In the genomic region with DNA sequence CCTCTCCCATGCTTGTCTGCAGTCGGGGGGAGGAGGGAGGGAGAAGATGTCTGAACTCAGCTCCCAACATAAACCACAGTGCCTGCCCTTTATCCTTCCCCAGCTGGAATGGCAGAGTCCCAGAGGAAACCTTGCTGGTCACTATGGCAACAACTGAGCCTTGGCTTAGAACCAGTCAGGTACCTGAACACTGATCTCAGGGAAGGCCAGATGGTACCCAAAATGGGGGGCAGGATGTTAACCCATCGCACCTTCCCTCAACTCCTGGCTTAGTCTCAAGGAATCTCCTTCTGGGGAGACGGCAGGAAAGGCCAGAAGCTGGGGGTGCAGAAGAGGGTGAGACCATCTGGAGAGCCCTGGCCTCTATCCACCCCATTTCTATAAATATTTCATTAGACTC, we compare ENCODE assay signal across 14 mouse cellular contexts. TPM values are rescaled to one million over a fixed set of nuclear protein-coding genes. Genes with fewer than 3 reads are reported as not detected.
DNase-seq lines count a peak whose midpoint lies in the region; ATAC-seq lines count a peak whose summit lies in the region.
"Had no signal": no experiment of that assay in that cellular context is flagged by ENCODE, and none has a peak within 500 bp of the region (broad histone marks: within the 10 kb centered on the region; RNA-seq: fewer than 3 reads in every experiment).

No protein-coding gene starts in this region.

- peak overlapping the region; percentile 20; the same call in 1 of the 2 replicates for H3K4me3 ChIP-seq in hindbrain, embryonic 16.5 days (ENCODE audit: low read length)
- H3K4me3 ChIP-seq in neural tube, embryonic 13.5 days = peak overlapping the region; percentile 17
- H3K4me3 ChIP-seq: embryonic facial prominence, embryonic 15.5 days; megakaryocyte, embryonic 14.5 days had no signal

- no peaks in the 10 kb centered on the region for H3K9me3 ChIP-seq in hindbrain, embryonic 16.5 days (ENCODE audit: control insufficient read depth, low read length)
- no peaks in the 10 kb centered on the region for H3K9me3 ChIP-seq in neural tube, embryonic 13.5 days
- H3K9me3 ChIP-seq: embryonic facial prominence, embryonic 15.5 days; megakaryocyte, embryonic 14.5 days had no signal

- H3K36me3 ChIP-seq in hindbrain, embryonic 16.5 days (ENCODE audit: control insufficient read depth, insufficient read depth, low read length) = peaks cover 14% of the 10 kb centered on the region
- peaks cover 63% of the 10 kb centered on the region for H3K36me3 ChIP-seq in neural tube, embryonic 13.5 days
- H3K36me3 ChIP-seq: embryonic facial prominence, embryonic 15.5 days had no signal

- WGBS in hindbrain, embryonic 16.5 days = 34% methylated on average over 2 of the region's 3 CpGs
- WGBS in neural tube, embryonic 13.5 days = 33% methylated on average over 3 of the region's 3 CpGs

- intact Hi-C loops in left cerebral cortex, postnatal 4 days (cut with DNase I) = no loop called here
- intact Hi-C loops in left cerebral cortex, postnatal 25 days (cut with DNase I) = no loop called here
- intact Hi-C loops in left cerebral cortex, postnatal 14 days (cut with DNase I) = loop anchor here (5.0 kb wide), 1 partner anchor 307 kb away; a partner anchor contains a TSS
- intact Hi-C loops in heart, postnatal 10 days (cut with DNase I) = no loop called here

- peak overlapping the region; percentile 25 for H3K9ac ChIP-seq in hindbrain, embryonic 16.5 days (ENCODE audit: low read depth, low read length)
- peak overlapping the region; percentile 61 for H3K9ac ChIP-seq in neural tube, embryonic 13.5 days
- H3K9ac ChIP-seq: embryonic facial prominence, embryonic 15.5 days; lung, embryonic 14.5 days had no signal

- H3K4me1 ChIP-seq in hindbrain, embryonic 16.5 days (ENCODE audit: control insufficient read depth, insufficient read depth, low read depth, low read length) = peaks cover 32% of the 10 kb centered on the region
- H3K4me1 ChIP-seq in neural tube, embryonic 13.5 days (replicated peaks) = peaks cover 67% of the 10 kb centered on the region

- DNase-seq in left cerebral cortex, postnatal 4 days = peak; percentile 32
- no peak for DNase-seq in left cerebral cortex, postnatal 25 days (ENCODE audit: low spot score in 2 of 2)
- peak; percentile 82 to 86 for DNase-seq in cerebellum, postnatal 36 days
- no peak for DNase-seq in spleen, adult 12 weeks (ENCODE audit: low spot score)
- no peak for DNase-seq in left cerebral cortex, postnatal 14 days (ENCODE audit: low spot score in 2 of 2)
- DNase-seq in heart, postnatal 10 days = no peak
- DNase-seq: adrenal gland, postnatal 25 days; layer of hippocampus, postnatal 36 days; lung, embryonic 14.5 days; thymus, postnatal 14 days had no signal

- no peak for ATAC-seq in hindbrain, embryonic 16.5 days
- ATAC-seq in neural tube, embryonic 13.5 days (ENCODE audit: low read depth) = peak; percentile 17; the same call in 1 of the 2 replicates

- no peaks in the 10 kb centered on the region for H3K27me3 ChIP-seq in hindbrain, embryonic 16.5 days (replicated peaks; ENCODE audit: control insufficient read depth, insufficient read depth, low read length)
- peaks cover 2% of the 10 kb centered on the region; the same call in 1 of the 2 replicates for H3K27me3 ChIP-seq in neural tube, embryonic 13.5 days

- H3K27ac ChIP-seq in hindbrain, embryonic 16.5 days (ENCODE audit: low read depth, low read length) = peak overlapping the region; percentile 44
- peak overlapping the region; percentile 66 for H3K27ac ChIP-seq in neural tube, embryonic 13.5 days (replicated peaks)
- H3K27ac ChIP-seq: embryonic facial prominence, embryonic 15.5 days had no signal

- H3K4me2 ChIP-seq in hindbrain, embryonic 16.5 days (ENCODE audit: low read length) = peak overlapping the region; percentile 47
- peak overlapping the region; percentile 52 for H3K4me2 ChIP-seq in neural tube, embryonic 13.5 days
- H3K4me2 ChIP-seq: embryonic facial prominence, embryonic 15.5 days; lung, embryonic 14.5 days had no signal

RNA-seq across cellular contexts. Expression of a gene that starts 4.6 kb away (rescaled TPM):
- total RNA-seq in left cerebral cortex, postnatal 4 days (2021) = 10 to 100 TPM; 28.4 to 29.2 TPM
- total RNA-seq in left cerebral cortex, postnatal 25 days (2021) = 10 to 100 TPM; 25.5 to 26.2 TPM
- polyA plus RNA-seq in hindbrain, embryonic 16.5 days (2015; fragmentation: Nextera tagmentation; extraction: Ambion mirVana) = 23.5 and 27.7 TPM in 2 replicates
- 27.0 and 27.4 TPM in 2 replicates for polyA plus RNA-seq in neural tube, embryonic 13.5 days (2015; fragmentation: Nextera tagmentation; extraction: Ambion mirVana)
- total RNA-seq in left cerebral cortex, postnatal 14 days (2021) = 10 to 100 TPM; 23.1 to 24.9 TPM
- total RNA-seq in heart, postnatal 10 days (2021) = under 1 TPM; 0.12 to 0.22 TPM

RNA-seq across cellular contexts. Expression of a gene that starts 13.6 kb away (rescaled TPM):
- 10 to 100 TPM; 74.5 to 79.3 TPM for total RNA-seq in left cerebral cortex, postnatal 4 days (2021)
- 10 to 100 TPM; 87.1 to 89.9 TPM for total RNA-seq in left cerebral cortex, postnatal 25 days (2021)
- polyA plus RNA-seq in hindbrain, embryonic 16.5 days (2015; fragmentation: Nextera tagmentation; extraction: Ambion mirVana) = 9.7 and 10.5 TPM in 2 replicates
- 14.3 and 15.2 TPM in 2 replicates for polyA plus RNA-seq in neural tube, embryonic 13.5 days (2015; fragmentation: Nextera tagmentation; extraction: Ambion mirVana)
- total RNA-seq in left cerebral cortex, postnatal 14 days (2021) = 10 to 100 TPM; 83.6 to 84.4 TPM
- total RNA-seq in heart, postnatal 10 days (2021) = 10 to 100 TPM; 32.3 to 37.3 TPM

RNA-seq across cellular contexts. Expression of a gene that starts 45.0 kb away (rescaled TPM):
- 100 to 1,000 TPM; 102 to 106 TPM for total RNA-seq in left cerebral cortex, postnatal 4 days (2021)
- 100 to 1,000 TPM; 127 to 140 TPM for total RNA-seq in left cerebral cortex, postnatal 25 days (2021)
- polyA plus RNA-seq in hindbrain, embryonic 16.5 days (2015; fragmentation: Nextera tagmentation; extraction: Ambion mirVana) = 25.2 and 32.4 TPM in 2 replicates
- polyA plus RNA-seq in neural tube, embryonic 13.5 days (2015; fragmentation: Nextera tagmentation; extraction: Ambion mirVana) = 18.4 and 20.2 TPM in 2 replicates
- total RNA-seq in left cerebral cortex, postnatal 14 days (2021) = 100 to 1,000 TPM; 115 to 117 TPM
- 10 to 100 TPM; 14.3 to 16.2 TPM for total RNA-seq in heart, postnatal 10 days (2021)

Comparison
In these comparisons a context has a peak if more than half of its experiments do, and no peak if none do; other contexts are left out.
1. DNase-seq: peak in left cerebral cortex, postnatal 4 days (single experiment) and cerebellum, postnatal 36 days (2 of 2); none in left cerebral cortex, postnatal 25 days (0 of 2), spleen, adult 12 weeks (single experiment), left cerebral cortex, postnatal 14 days (0 of 2) and heart, postnatal 10 days (0 of 2).
2. RNA of a gene that starts 4.6 kb away (total RNA-seq): 28.4 to 29.2 TPM in left cerebral cortex, postnatal 4 days, 25.5 to 26.2 TPM in left cerebral cortex, postnatal 25 days and 23.1 to 24.9 TPM in left cerebral cortex, postnatal 14 days; 0.12 to 0.22 TPM in heart, postnatal 10 days; every median in the first group is over 10 times any median in the second.
3. RNA of a gene that starts 45.0 kb away (total RNA-seq): 127 to 140 TPM in left cerebral cortex, postnatal 25 days, 115 to 117 TPM in left cerebral cortex, postnatal 14 days and 102 to 106 TPM in left cerebral cortex, postnatal 4 days; 14.3 to 16.2 TPM in heart, postnatal 10 days; every median in the first group is over 4 times any median in the second.